Mouse (Mus musculus) naive thymus-derived CD4-positive, alpha-beta T cell, adult 2 months (primary cell): ENCODE results near the gene Paqr4.
A peak's percentile ranks its signal among the peaks of the same experiment; 100 is the strongest.

Experiments used
- DNase-seq: peaks from one replicate; pipeline ENCODE4 v3.0.0-alpha.2; 2011; ENCODE audit warnings: low read depth

Gene Paqr4

DNA sequence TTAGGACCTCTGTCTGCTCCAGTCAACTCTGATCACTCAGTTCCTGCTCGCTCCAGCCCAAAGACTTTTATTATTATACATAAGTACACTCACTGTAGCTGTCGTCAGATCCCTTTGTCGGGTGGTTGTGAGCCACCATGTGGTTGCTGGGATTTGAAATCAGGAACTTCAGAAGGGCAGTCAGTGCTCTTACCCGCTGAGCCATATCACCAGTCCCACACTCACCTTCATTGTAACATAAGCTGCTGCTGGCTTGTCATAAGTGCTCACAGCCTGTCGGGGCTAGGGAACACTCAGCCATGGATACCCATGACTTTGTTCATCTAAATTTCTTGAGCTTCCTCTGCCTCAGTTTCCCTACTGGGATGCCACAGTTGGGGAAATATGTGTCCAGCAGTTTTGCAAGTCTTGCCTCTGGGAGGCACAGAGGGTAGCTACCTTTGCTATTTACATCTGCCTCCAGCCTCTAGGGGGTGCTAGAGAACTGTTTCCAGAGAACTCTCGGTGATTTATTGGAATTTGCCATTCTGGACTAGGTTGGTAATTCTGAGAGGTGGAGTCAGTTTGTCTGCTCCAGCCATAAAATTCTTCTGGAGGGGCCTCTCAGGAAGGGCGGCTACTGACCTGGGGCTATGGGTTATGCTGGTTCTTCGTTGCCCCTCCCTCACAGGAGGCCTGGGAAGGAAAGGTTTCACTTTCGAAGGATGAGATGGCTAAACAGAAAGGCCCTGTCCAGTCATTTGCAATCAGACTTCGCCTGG is 8.1 kb upstream of the Paqr4 start:
- peak; percentile 89 for DNase-seq

GRCm38 (mm10) chr17:23748026-23748425 is 7.4 kb upstream of the Paqr4 start:
- DNase-seq = peak; percentile 38

- no peak for DNase-seq
These were observed 6.8 kb upstream of the Paqr4 start for GRCm38 (mm10) chr17:23747471-23747870.

DNA sequence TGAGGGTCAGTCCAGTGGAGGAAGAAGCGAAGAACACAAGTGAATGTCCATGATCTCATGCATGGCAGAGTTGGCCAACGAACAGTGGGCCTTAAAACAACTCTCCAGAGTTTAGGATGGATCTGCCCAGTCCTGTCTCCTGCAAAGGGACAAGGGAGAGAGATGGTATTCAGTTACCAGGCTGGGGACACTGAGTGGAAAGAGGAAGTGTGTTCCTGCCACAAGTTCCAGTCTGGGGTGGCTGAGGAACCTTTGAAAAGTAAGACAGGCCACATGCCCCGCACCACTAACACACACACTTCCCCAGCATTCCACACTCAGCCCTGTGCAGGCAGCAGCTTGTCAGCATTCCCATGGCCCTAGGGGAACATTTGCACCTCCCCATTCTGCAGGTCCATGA is 6.1 kb upstream of the Paqr4 start:
- DNase-seq = no peak

DNA sequence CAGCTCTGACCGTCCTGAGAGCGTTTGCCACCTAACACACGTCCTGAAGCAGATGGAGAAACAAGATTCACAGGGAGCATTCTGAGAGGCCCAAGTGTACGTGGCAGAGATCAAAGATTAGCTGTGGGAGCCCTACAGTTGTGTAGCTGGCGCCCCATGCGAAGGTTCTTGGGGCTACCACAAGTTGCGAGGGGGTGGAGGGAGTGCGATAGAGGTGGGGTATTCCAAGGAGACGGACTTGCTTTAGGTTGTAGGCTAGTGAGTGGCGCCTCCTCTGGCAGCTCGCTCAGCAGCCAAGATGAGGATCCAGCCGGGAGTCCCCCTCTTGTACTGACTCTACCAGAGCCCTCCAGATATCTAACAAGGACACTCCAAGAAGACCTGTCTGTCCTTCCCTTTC is 5.6 kb upstream of the Paqr4 start:
- DNase-seq = peak; percentile 53

- DNase-seq = peak; percentile 47
These were observed 4.9 kb upstream of the Paqr4 start, which contains the start of gene Kremen2 for GRCm38 (mm10) chr17:23745301-23746251. Gene Kremen2, minus strand, starts transcription at chr17:23745833.

- peak; percentile 25 for DNase-seq
These were observed 4.0 kb upstream of the Paqr4 start for GRCm38 (mm10) chr17:23744651-23745050.

DNA sequence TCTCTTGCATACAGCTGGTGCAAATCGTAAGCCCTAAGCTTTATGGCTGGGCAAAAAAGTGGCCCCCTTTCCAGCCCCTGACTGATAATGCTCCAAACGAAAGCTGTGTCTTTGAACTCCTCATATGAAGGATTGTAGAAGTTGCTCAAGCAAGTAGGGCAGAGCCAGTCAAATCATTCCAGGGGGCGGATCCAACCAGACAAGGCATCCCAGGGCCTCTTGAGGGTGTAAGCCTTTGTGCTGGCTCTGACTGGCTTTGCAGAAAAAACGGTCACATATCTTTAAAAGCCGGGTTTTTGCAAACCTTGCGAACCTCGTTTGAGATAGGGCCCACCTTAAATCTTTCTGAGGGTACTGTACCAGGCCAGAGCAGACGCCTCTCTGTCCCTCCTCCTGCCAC is 3.4 kb upstream of the Paqr4 start:
- DNase-seq = peak; percentile 23

DNA sequence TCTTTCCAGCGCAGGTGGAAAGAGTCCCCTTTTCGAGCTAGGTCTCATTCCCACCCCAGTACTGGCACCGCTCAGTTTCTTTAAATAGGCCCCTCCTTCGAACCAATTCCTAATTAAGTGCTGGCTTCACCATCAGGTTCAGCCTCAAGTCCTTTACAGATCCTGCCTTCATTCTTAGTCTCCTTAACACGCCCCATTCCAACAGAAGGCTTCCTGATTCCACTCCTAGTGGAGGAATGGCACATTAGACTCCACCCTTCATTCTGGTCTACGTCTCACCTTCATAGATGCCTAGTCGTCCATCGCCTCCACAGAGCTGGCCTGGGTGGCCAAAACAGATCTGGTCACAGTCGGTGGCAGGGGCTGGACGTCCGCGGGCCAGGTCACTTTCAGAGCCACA is 2.3 kb upstream of the Paqr4 start:
- peak; percentile 26 for DNase-seq

DNA sequence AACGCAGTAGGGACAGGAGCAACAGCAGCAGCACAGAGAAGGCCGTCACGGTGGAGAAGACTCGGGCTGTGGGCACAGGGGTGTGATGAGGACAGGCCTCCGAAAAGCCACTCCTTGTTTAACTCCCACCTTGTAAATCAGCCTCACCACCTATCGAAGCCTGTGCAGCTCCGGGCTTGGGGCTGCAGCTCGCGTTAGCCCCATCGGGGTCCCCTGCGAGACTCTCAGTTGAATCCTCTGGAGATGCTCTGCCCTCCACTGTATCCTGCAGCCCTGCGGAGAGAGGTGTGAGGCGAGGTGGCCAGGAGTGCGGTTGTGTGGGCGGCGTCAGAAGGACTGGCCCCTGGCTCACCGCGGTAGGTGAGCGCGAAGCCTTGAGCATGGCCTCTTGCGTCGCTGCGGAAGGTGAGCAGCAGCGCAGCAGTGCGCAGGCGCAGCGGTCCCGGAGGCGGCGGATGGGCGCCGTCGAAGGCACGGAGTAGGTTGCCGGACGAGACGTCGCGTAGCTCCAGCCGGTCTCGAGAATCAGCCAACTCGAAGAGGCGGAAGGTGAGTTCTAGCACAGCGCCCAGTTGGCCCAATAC is 1.6 kb upstream of the Paqr4 start:
- DNase-seq = peak; percentile 83

DNA sequence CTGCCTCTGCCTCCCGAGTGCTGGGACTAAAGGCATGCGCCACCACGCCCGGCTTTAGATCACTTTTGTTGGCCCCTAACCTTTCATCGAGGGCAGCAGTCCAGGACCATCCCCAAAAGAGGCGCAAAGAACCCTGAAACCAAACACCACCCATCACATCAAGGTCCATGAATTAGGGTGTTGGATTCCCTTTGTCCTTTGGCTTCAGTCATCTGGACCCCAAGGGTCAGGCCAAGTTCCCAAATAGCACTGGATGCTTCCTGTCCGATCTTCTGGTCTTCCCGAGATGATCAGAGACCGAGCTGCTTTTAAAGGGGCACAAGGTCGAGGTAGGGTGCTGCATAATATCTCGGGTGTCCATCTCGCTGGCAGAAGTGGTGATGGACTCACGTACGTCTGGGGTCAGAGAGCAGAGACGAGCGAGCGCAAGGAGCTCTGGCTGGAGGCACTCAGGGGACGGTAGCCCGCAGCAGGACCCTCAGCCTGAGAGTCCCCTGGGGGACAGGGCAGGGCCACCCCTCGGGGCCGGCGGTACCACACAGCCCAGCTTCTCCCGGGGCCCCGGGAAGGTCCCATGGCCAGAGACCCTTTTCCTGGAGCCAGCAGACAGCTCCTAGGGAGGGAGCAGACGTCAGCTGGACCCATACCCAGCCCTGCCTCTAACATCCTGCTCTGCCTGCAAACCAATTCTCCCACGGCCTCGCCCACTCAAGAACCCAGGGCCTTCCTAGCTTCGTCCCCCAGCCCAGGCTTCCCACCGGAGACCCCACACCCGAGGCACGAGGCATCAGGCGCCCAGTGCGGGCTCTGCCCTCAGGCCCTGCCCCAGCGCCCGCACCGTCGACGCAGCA is 917 bp upstream of the Paqr4 start:
- DNase-seq = peak; percentile 15

- peak; percentile 85 for DNase-seq
These were observed 507 bp downstream of the Paqr4 start for GRCm38 (mm10) chr17:23740136-23740584.

GRCm38 (mm10) chr17:23739202-23740135 is 1.2 kb downstream of the Paqr4 start:
- peak; percentile 40 for DNase-seq

GRCm38 (mm10) chr17:23738836-23739201 is 1.8 kb downstream of the Paqr4 start:
- DNase-seq = no peak

- DNase-seq = peak; percentile 22
These were observed 2.9 kb downstream of the Paqr4 start for GRCm38 (mm10) chr17:23737493-23738445.

DNA sequence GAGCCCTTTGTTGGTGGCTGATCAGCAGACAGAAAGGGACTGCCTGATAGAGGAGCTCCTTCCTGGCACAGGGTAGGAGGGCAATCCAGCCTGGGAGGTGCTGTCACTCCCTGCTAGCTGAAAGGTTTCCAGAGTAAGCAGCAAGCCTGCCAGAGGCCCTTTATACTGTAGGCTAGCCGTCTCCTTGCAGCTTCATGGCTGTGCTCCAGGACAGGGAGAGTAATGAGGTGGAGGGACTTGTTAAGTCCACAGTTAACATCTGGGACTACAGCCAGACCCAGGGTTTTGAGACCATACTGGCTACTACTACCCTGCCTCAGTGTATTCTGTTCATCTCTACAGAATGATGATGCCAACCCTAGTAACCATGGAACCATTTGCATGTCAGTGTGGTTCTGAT is 6.3 kb downstream of the Paqr4 start:
- no peak for DNase-seq

- DNase-seq = no peak
These were observed 10.2 kb downstream of the Paqr4 start for GRCm38 (mm10) chr17:23730441-23730840.

DNA sequence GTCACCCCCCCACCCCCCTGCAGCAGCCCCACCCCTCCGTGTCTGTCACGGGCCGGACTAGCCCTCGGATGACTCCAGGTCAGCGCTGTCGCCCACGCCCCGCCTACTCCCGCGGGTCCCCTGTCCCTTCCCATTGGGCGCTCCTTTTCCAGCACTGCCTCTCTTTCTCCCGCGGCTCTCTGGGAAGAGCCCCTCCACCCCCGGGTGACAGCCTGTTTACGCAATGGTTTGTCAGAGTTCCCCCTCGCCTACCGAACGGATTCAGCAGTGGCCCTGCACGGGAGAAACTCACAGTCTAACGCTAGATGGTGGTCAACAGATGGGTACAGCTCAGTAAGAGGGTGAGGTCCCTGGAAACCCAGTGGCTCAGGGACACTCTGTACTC is 13.9 kb downstream of the Paqr4 start:
- DNase-seq = peak; percentile 48

- peak; percentile 97 for DNase-seq
These were observed 14.5 kb downstream of the Paqr4 start, which contains the start of gene Pkmyt1 for GRCm38 (mm10) chr17:23725999-23726757. Gene Pkmyt1, plus strand, starts transcription at chr17:23726336.
